Mouse (Mus musculus) erythroblast, embryonic 14.5 days (primary cell): ENCODE measurements at regions not wholly inside any gene's neighbourhood (a gene's known extent, or its start where the extent isn't known, plus 50 kb on each side); places are given as distances from the start of the nearest gene placed in this dataset.

ENCODE experiments used
- GATA1 ChIP-seq: IDR thresholded peaks from 2 replicates; pipeline ENCODE4 v1.6.1; 2012; ENCODE audit warnings: low read length, inconsistent platforms, mixed read lengths
- TAL1 ChIP-seq: IDR thresholded peaks from 3 replicates; pipeline ENCODE4 v1.6.1; 2012; ENCODE audit warnings: low read length, inconsistent platforms, mixed read lengths

GRCm38 (mm10) chr16:93264061-93264585, 339.7 kb downstream of the Setd4 start:
- TF ChIP-seq TAL1: no peak
- no peak for TF ChIP-seq GATA1
